Mouse (Mus musculus) cerebellum, adult 2 months (tissue): Measurements from ENCODE around the gene Arhgef12.

Experiments
- CTCF ChIP-seq: fragments of 200-500 bp; IDR thresholded peaks from 2 replicates; pipeline ENCODE4 v1.5.1; 2011; ENCODE audit warnings: low read depth, mild to moderate bottlenecking, control low read depth, low read length, moderate library complexity, borderline replicate concordance; ENCODE audit not compliant: insufficient read depth
- POLR2A ChIP-seq: fragments of 200-500 bp; IDR thresholded peaks from 2 replicates; pipeline ENCODE4 v1.6.1; 2011; ENCODE audit warnings: low read length, control low read depth, borderline replicate concordance; ENCODE audit not compliant: insufficient read depth

GRCm38 (mm10) chr9:43151779-43152178 is 44.7 kb upstream of the Arhgef12 start:
- no peak for TF ChIP-seq POLR2A
- TF ChIP-seq CTCF: no peak
